Mouse (Mus musculus) CH12.LX (cell line): ENCODE data around the gene B3gat3. TPM values are rescaled to one million over a fixed set of nuclear protein-coding genes. Genes with fewer than 3 reads are reported as not detected.

Source experiments
- DNase-seq: peaks from one replicate; pipeline ENCODE4 v3.0.0-alpha.2; 2013; ENCODE audit errors: extremely low read depth
- H3K27ac ChIP-seq: 2 replicates; pipeline ENCODE4 v1.5.1; 2012; ENCODE audit warnings: low read depth, mild to moderate bottlenecking, control low read depth, moderate library complexity; ENCODE audit not compliant: insufficient read depth
- H3K27me3 ChIP-seq: replicated peaks from 2 replicates; pipeline ENCODE3; 2012; ENCODE audit warnings: inconsistent platforms
- H3K36me3 ChIP-seq, 2 experiments: replicated peaks in 1 of 2; 2 replicates each; pipeline versions ENCODE3 to v1.6.1; 2012; ENCODE audit warnings: inconsistent platforms in 1 of 2, low read length in 1 of 2, mild to moderate bottlenecking in 1 of 2, mixed read lengths in 1 of 2, moderate library complexity in 1 of 2; ENCODE audit not compliant: control insufficient read depth in 1 of 2, insufficient read depth in 1 of 2
- H3K4me1 ChIP-seq, 2 experiments: 2 replicates each; pipeline ENCODE4 v1.6.1; 2012; ENCODE audit warnings: inconsistent platforms in 1 of 2, moderate library complexity in 1 of 2; ENCODE audit not compliant: insufficient read depth in 2 of 2, control insufficient read depth in 1 of 2
- H3K4me2 ChIP-seq: 2 replicates; pipeline ENCODE4 v1.6.1; 2012; ENCODE audit warnings: low read depth, mild to moderate bottlenecking, control low read depth; ENCODE audit not compliant: poor library complexity, insufficient read depth, severe bottlenecking
- H3K4me3 ChIP-seq, 3 experiments: fragments of 150-350 bp in 1 of 3; sonication (generic) in 1 of 3; replicated peaks in 1 of 3; 2 replicates each; pipeline versions ENCODE3 to v1.5.1; 2011 to 2012; ENCODE audit warnings: low read depth in 2 of 3, low read length in 2 of 3, mild to moderate bottlenecking in 2 of 3, moderate library complexity in 2 of 3, control low read depth in 1 of 3, improper control_type of control experiment in 1 of 3, inconsistent platforms in 1 of 3, mixed read lengths in 1 of 3; ENCODE audit not compliant: poor library complexity in 1 of 3
- H3K79me2 ChIP-seq: replicated peaks from 2 replicates; pipeline ENCODE4 v1.6.1; 2012; ENCODE audit warnings: mild to moderate bottlenecking, moderate library complexity; ENCODE audit not compliant: control insufficient read depth, poor library complexity, insufficient read depth, severe bottlenecking; ENCODE audit errors: extremely low read depth
- H3K9ac ChIP-seq: 2 replicates; pipeline ENCODE4 v1.6.1; 2012; ENCODE audit warnings: low read depth, mild to moderate bottlenecking, control low read depth, moderate library complexity; ENCODE audit not compliant: insufficient read depth
- H3K9me3 ChIP-seq: replicated peaks from 2 replicates; pipeline ENCODE3; 2012; ENCODE audit warnings: low read length, inconsistent platforms, mixed read lengths
- CHD1 ChIP-seq: IDR thresholded peaks from 2 replicates; pipeline ENCODE4 v1.6.1; 2012; ENCODE audit warnings: low read depth, low read length, improper control_type of control experiment, inconsistent platforms
- CTCF ChIP-seq, 2 experiments: IDR thresholded peaks in 1 of 2; conservative IDR thresholded peaks in 1 of 2; 2 replicates each; pipeline ENCODE4 v1.5.1; 2011 to 2012; ENCODE audit warnings: low read depth in 2 of 2, low read length in 2 of 2, improper control_type of control experiment in 1 of 2, inconsistent platforms in 1 of 2, mild to moderate bottlenecking in 1 of 2, moderate library complexity in 1 of 2
- ELF1 ChIP-seq: IDR thresholded peaks from 2 replicates; pipeline ENCODE4 v1.6.1; 2014; ENCODE audit warnings: low read depth, mild to moderate bottlenecking, inconsistent platforms, low read length, improper control_type of control experiment
- EP300 ChIP-seq: IDR thresholded peaks from 2 replicates; pipeline ENCODE4 v1.6.1; 2011; ENCODE audit warnings: low read length, improper control_type of control experiment
- ETS1 ChIP-seq: conservative IDR thresholded peaks from 2 replicates; pipeline ENCODE4 v1.6.1; 2012; ENCODE audit warnings: low read depth, mild to moderate bottlenecking, inconsistent platforms, low read length, improper control_type of control experiment, moderate library complexity
- HCFC1 ChIP-seq: IDR thresholded peaks from 2 replicates; pipeline ENCODE4 v1.6.1; 2012; ENCODE audit warnings: low read depth, mild to moderate bottlenecking, inconsistent platforms, low read length, improper control_type of control experiment
- IRF4 ChIP-seq: IDR thresholded peaks from 2 replicates; pipeline ENCODE4 v1.6.1; 2014; ENCODE audit warnings: low read depth, mild to moderate bottlenecking, inconsistent platforms, low read length, improper control_type of control experiment
- MAFK ChIP-seq: IDR thresholded peaks from 2 replicates; pipeline ENCODE4 v1.6.1; 2011; ENCODE audit warnings: low read length, improper control_type of control experiment; ENCODE audit not compliant: insufficient replicate concordance
- MAZ ChIP-seq: IDR thresholded peaks from 2 replicates; pipeline ENCODE4 v1.6.1; 2012; ENCODE audit warnings: low read depth, mild to moderate bottlenecking, inconsistent platforms, low read length, improper control_type of control experiment, moderate library complexity
- MXI1 ChIP-seq: IDR thresholded peaks from 2 replicates; pipeline ENCODE4 v1.6.1; 2011; ENCODE audit warnings: mild to moderate bottlenecking, low read depth, low read length, improper control_type of control experiment
- MYC ChIP-seq: IDR thresholded peaks from 2 replicates; pipeline ENCODE4 v1.6.1; 2011; ENCODE audit warnings: low read depth, mild to moderate bottlenecking, improper control_type of control experiment, low read length
- NELFE ChIP-seq: IDR thresholded peaks from 2 replicates; pipeline ENCODE4 v1.6.1; 2011; ENCODE audit warnings: low read depth, low read length, improper control_type of control experiment
- POLR2A ChIP-seq: IDR thresholded peaks from 2 replicates; pipeline ENCODE4 v1.6.1; 2011; ENCODE audit warnings: low read depth, mild to moderate bottlenecking, improper control_type of control experiment, low read length
- RAD21 ChIP-seq: IDR thresholded peaks from 2 replicates; pipeline ENCODE4 v1.6.1; 2011; ENCODE audit warnings: low read depth, mild to moderate bottlenecking, low read length, improper control_type of control experiment, moderate library complexity
- RCOR1 ChIP-seq: conservative IDR thresholded peaks from 2 replicates; pipeline ENCODE4 v1.6.1; 2012; ENCODE audit warnings: low read depth, mild to moderate bottlenecking, inconsistent platforms, low read length, improper control_type of control experiment
- SIN3A ChIP-seq: IDR thresholded peaks from 2 replicates; pipeline ENCODE4 v1.6.1; 2012; ENCODE audit warnings: low read length, improper control_type of control experiment, inconsistent platforms
- TBP ChIP-seq: conservative IDR thresholded peaks from 2 replicates; pipeline ENCODE4 v1.6.1; 2011; ENCODE audit warnings: low read depth, low read length, improper control_type of control experiment
- ZMIZ1 ChIP-seq: IDR thresholded peaks from 2 replicates; pipeline ENCODE4 v1.6.1; 2012; ENCODE audit warnings: low read depth, mild to moderate bottlenecking, inconsistent platforms, low read length, improper control_type of control experiment
- ZNF384 ChIP-seq: IDR thresholded peaks from 2 replicates; pipeline ENCODE4 v1.6.1; 2012; ENCODE audit warnings: low read depth, low read length, improper control_type of control experiment, inconsistent platforms
- dilution Hi-C: fragments of 300-500 bp; cut with MboI; formaldehyde crosslinking; loops from 2 replicates; pipeline ENCODE4 v1.14.3; 2020; ENCODE audit warnings: low sequenced_read_pairs; ENCODE audit not compliant: extremely low pct_unique_long_range_greater_than_20kb, extremely low pct_ligation_motif_present
- in situ Hi-C: fragments of 300-500 bp; cut with MboI; formaldehyde crosslinking; loops from 3 replicates; pipeline ENCODE4 v1.14.3; 2019; ENCODE audit warnings: low sequenced_read_pairs, low pct_ligation_motif_present, low pct_unique_long_range_greater_than_20kb, mixed read lengths
- polyA plus RNA-seq: library from polyadenylated mRNA; unstranded; fragments of >175 nt; gene quantifications from 2 replicates; pipeline ENCODE4 v1.2.1, GENCODE M21; 2012; ENCODE audit warnings: low read depth; ENCODE audit not compliant: insufficient read length
- total RNA-seq, 2 experiments: library from RNA; depleted of rRNA; stranded (reverse); fragments of 300-350 nt in 1 of 2; fragments of >200 nt in 1 of 2; gene quantifications; 2 replicates each; pipeline ENCODE4 v1.2.3; 2012 to 2014

The B3gat3 gene
- total and polyA plus RNA-seq, 3 experiments, result 17.8 to 54.8 (median 33.0) TPM

DNA sequence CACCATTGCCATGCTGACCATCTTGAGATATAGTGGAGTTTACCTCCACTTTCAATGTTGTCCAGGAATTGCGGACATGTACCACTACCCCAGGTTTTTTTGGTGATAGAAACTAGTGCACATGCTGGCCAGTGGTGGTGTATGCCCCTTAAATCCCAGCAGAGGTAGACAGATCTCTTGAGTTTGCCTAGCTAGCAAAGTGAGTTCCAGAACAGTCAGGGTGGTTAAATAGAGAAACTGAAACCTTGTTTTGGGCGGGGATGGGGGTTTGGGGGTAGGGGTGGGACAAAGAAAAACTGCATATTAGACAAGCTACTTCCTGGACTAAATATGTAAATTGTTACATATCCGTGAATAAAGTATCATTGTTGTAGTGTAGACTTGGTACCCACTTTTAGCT lies 1.2 kb upstream of the B3gat3 start:
- in situ Hi-C loops, result no loop called here
- peaks cover 31 to 47% of the 10 kb centered on the region in 2 experiments for H3K36me3 ChIP-seq

DNA sequence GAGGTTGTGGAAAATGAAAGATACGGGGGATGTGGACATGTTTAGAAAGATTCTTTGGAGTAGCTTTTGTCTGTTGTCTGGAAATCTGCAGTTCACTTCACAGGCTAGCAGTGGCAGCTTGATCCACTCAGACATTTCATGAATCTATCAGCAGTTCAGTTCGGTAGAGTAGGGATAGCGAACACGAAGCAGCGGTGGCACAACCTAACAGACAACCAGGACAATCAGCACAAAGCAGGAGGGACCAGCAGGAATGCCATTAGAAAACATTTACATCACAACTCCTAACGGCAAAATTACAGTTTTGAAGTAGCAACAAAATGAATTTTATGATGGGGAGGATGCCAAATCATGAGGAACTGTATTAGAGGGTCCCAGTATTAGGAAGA lies 496 bp upstream of the B3gat3 start:
- DNase-seq, result no peak
- dilution Hi-C loops, result no loop called here
- Histone ChIP-seq H3K27me3 (no peaks in the 10 kb centered on the region), H3K79me2 (peaks cover 19% of the 10 kb centered on the region), H3K27ac (peak overlapping the region; percentile 96), H3K4me1 (peaks cover 0 to 18% of the 10 kb centered on the region in 2 experiments; a peak in 2 of 4 replicates), H3K9ac (peak overlapping the region; percentile 96), H3K36me3 (peaks cover 25 to 42% of the 10 kb centered on the region in 2 experiments), H3K4me3 (peak overlapping the region; percentile 39 to 81 (median 46)), H3K9me3 (no peaks in the 10 kb centered on the region), H3K4me2 (peak overlapping the region; percentile 93)
- in situ Hi-C loops, result no loop called here
- peak; percentile 51; the same call in 1 of the 2 replicates for TF ChIP-seq SIN3A
- TF ChIP-seq RCOR1, result no peak

More for the DNA sequence above, 1.2 kb upstream of the B3gat3 start:
- H3K4me3 ChIP-seq, result peak overlapping the region; percentile 17 to 81 (median 46)
- peaks cover 19% of the 10 kb centered on the region for H3K79me2 ChIP-seq
- H3K27ac ChIP-seq, result peak overlapping the region; percentile 96
- DNase-seq, result peak; percentile 61
- TF ChIP-seq MAFK (0 out of 2 replicates have a peak, but pooled peaks have one; percentile 52), CHD1 (no peak), CTCF (conservative IDR thresholded peaks at IDR 0.05 in 1 of 2, IDR thresholded peaks at IDR 0.05 in 1 of 2; ENCODE audit: low read depth in 2 of 2, low read length in 2 of 2) (0 out of 4 replicates have a peak, but pooled peaks of 1 of the 2 experiments have one; percentile 24), ETS1 (peak; percentile 45; the same call in 1 of the 2 replicates), MAZ (0 out of 2 replicates have a peak, but pooled peaks have one; percentile 19), TBP (no peak; the same call in none of the 2 replicates), MXI1 (peak; percentile 41; the same call in 1 of the 2 replicates), POLR2A (peak; percentile 55), ZNF384 (no peak; the same call in 1 of the 2 replicates), ELF1 (peak; percentile 41; the same call in 1 of the 2 replicates), IRF4 (peak; percentile 67), HCFC1 (no peak; the same call in 1 of the 2 replicates), NELFE (peak; percentile 31; the same call in 1 of the 2 replicates), RAD21 (peak; percentile 11), MYC (0 out of 2 replicates have a peak, but pooled peaks have one; percentile 37), EP300 (0 out of 2 replicates have a peak, but pooled peaks have one; percentile 27), ZMIZ1 (no peak)
- peak overlapping the region; percentile 93 for H3K4me2 ChIP-seq
- peak overlapping the region; percentile 96 for H3K9ac ChIP-seq
- H3K4me1 ChIP-seq, result peaks cover 0 to 18% of the 10 kb centered on the region in 2 experiments; a peak in 2 of 4 replicates
- H3K9me3 ChIP-seq, result no peaks in the 10 kb centered on the region
- dilution Hi-C loops, result no loop called here
- H3K27me3 ChIP-seq, result no peaks in the 10 kb centered on the region
